Mouse (Mus musculus) G1E (cell line): ENCODE measurements around the gene Izumo4. TPM values are rescaled to one million over a fixed set of nuclear protein-coding genes. Genes with fewer than 3 reads are reported as not detected.

Experiments
- ATAC-seq: 2 replicates; pipeline ENCODE4 v1.8.0; 2016; ENCODE audit warnings: mild to moderate bottlenecking; ENCODE audit not compliant: insufficient number of reproducible peaks, poor library complexity, low FRiP score, severe bottlenecking; ENCODE audit errors: extremely low read depth
- DNase-seq: peaks from one replicate; pipeline ENCODE4 v3.0.0; 2012; ENCODE audit warnings: low spot score
- H3K27me3 ChIP-seq: 2 replicates; pipeline ENCODE4 v1.6.1; 2012; ENCODE audit warnings: mild to moderate bottlenecking, low read length, inconsistent platforms; ENCODE audit not compliant: insufficient read depth
- H3K36me3 ChIP-seq: replicated peaks from 2 replicates; pipeline ENCODE3; 2012; ENCODE audit warnings: mild to moderate bottlenecking, inconsistent platforms
- H3K4me1 ChIP-seq: 2 replicates; pipeline ENCODE4 v1.6.1; 2012; ENCODE audit warnings: low read depth, low read length, inconsistent platforms, mixed read lengths; ENCODE audit not compliant: insufficient read depth
- H3K4me3 ChIP-seq: 2 replicates; pipeline ENCODE4 v1.5.1; 2012; ENCODE audit warnings: low read depth, mild to moderate bottlenecking, inconsistent platforms, low read length, moderate library complexity, mixed read lengths
- H3K9me3 ChIP-seq: replicated peaks from 2 replicates; pipeline ENCODE4 v1.6.1; 2012; ENCODE audit warnings: inconsistent platforms
- CTCF ChIP-seq: IDR thresholded peaks from 2 replicates; pipeline ENCODE4 v1.5.1; 2012; ENCODE audit warnings: low read depth, low read length, inconsistent platforms, mixed read lengths
- GATA1 ChIP-seq: IDR thresholded peaks from 2 replicates; pipeline ENCODE4 v1.6.1; 2012; ENCODE audit warnings: borderline replicate concordance, low read length, inconsistent platforms, mixed read lengths
- GATA2 ChIP-seq: IDR thresholded peaks from 2 replicates; pipeline ENCODE4 v1.6.1; 2012; ENCODE audit warnings: low read depth, low read length, inconsistent platforms, borderline replicate concordance
- POLR2AphosphoS5 ChIP-seq: IDR thresholded peaks from 2 replicates; pipeline ENCODE4 v1.6.1; 2012; ENCODE audit warnings: low read depth, low read length, inconsistent platforms; ENCODE audit not compliant: insufficient replicate concordance
- TAL1 ChIP-seq: conservative IDR thresholded peaks from 2 replicates; pipeline ENCODE4 v1.6.1; 2012; ENCODE audit warnings: low read depth, low read length, inconsistent platforms, mixed read lengths
- polyA plus RNA-seq: library from polyadenylated mRNA; stranded (reverse); fragments of >175 nt; gene quantifications from 2 replicates; pipeline ENCODE4 v1.2.3, GENCODE M21; 2012
- total RNA-seq, 2 experiments: library from RNA; stranded (forward) in 1 of 2; stranded (reverse) in 1 of 2; fragments of 200-1000 nt in 1 of 2; fragments of >200 nt in 1 of 2; fragmentation: Nextera tagmentation in 1 of 2; gene quantifications; 2 replicates each; pipeline ENCODE4 v1.2.3; 2014 to 2017

The Izumo4 gene
- total and polyA plus RNA-seq, 3 experiments: 5.9 to 8.2 (median 7.4) TPM

- Histone ChIP-seq H3K9me3 (no peaks in the 10 kb centered on the region), H3K27me3 (no peaks in the 10 kb centered on the region), H3K4me1 (peaks cover 70% of the 10 kb centered on the region), H3K4me3 (peak overlapping the region; percentile 87), H3K36me3 (peaks cover 35% of the 10 kb centered on the region)
- TF ChIP-seq TAL1 (no peak), GATA2 (no peak), CTCF (no peak), GATA1 (no peak), POLR2AphosphoS5 (no peak)
- ATAC-seq (no peak), DNase-seq (no peak)
These were observed 23.2 kb upstream of the Izumo4 start for GRCm38 (mm10) chr10:80678601-80679377.

- ATAC-seq (no peak), DNase-seq (no peak)
- Histone ChIP-seq H3K4me3 (peak overlapping the region; percentile 87; the same call in 1 of the 2 replicates), H3K36me3 (peaks cover 34% of the 10 kb centered on the region), H3K27me3 (no peaks in the 10 kb centered on the region), H3K9me3 (no peaks in the 10 kb centered on the region), H3K4me1 (peaks cover 69% of the 10 kb centered on the region)
- no peak for TF ChIP-seq POLR2AphosphoS5
- no peak for TF ChIP-seq GATA1
- no peak for TF ChIP-seq GATA2
- no peak for TF ChIP-seq TAL1
- no peak for TF ChIP-seq CTCF
These were observed 22.3 kb upstream of the Izumo4 start for GRCm38 (mm10) chr10:80679556-80680259.

- ATAC-seq (no peak), DNase-seq (no peak)
- H3K9me3 ChIP-seq: no peaks in the 10 kb centered on the region
- H3K36me3 ChIP-seq: peaks cover 35% of the 10 kb centered on the region
- TF ChIP-seq GATA2: no peak
- no peak for TF ChIP-seq TAL1
- no peak for TF ChIP-seq GATA1
- no peak for TF ChIP-seq CTCF
- TF ChIP-seq POLR2AphosphoS5: no peak
- peaks cover 69% of the 10 kb centered on the region for H3K4me1 ChIP-seq
- H3K27me3 ChIP-seq: no peaks in the 10 kb centered on the region
- H3K4me3 ChIP-seq: no peak overlapping the region
These were observed 21.7 kb upstream of the Izumo4 start for GRCm38 (mm10) chr10:80680260-80680696.

GRCm38 (mm10) chr10:80682003-80682402 is 20.0 kb upstream of the Izumo4 start:
- Histone ChIP-seq H3K9me3 (no peaks in the 10 kb centered on the region), H3K36me3 (peaks cover 52% of the 10 kb centered on the region), H3K4me1 (peaks cover 79% of the 10 kb centered on the region), H3K4me3 (no peak overlapping the region), H3K27me3 (no peaks in the 10 kb centered on the region)
- ATAC-seq (no peak), DNase-seq (no peak)
- TF ChIP-seq CTCF (no peak), POLR2AphosphoS5 (no peak), GATA2 (no peak), GATA1 (no peak), TAL1 (no peak)

GRCm38 (mm10) chr10:80683647-80684046 is 18.3 kb upstream of the Izumo4 start:
- H3K36me3 ChIP-seq: peaks cover 67% of the 10 kb centered on the region
- TF ChIP-seq CTCF: no peak
- TF ChIP-seq GATA2: no peak
- no peak for TF ChIP-seq GATA1
- no peak for TF ChIP-seq TAL1
- no peak for TF ChIP-seq POLR2AphosphoS5
- no peak overlapping the region for H3K4me3 ChIP-seq
- no peaks in the 10 kb centered on the region for H3K27me3 ChIP-seq
- peaks cover 68% of the 10 kb centered on the region for H3K4me1 ChIP-seq
- DNase-seq (no peak), ATAC-seq (no peak)
- H3K9me3 ChIP-seq: no peaks in the 10 kb centered on the region

- H3K4me3 ChIP-seq: no peak overlapping the region; the same call in 1 of the 2 replicates
- ATAC-seq: no peak
- no peak for DNase-seq
- TF ChIP-seq CTCF (peak; percentile 67), GATA1 (no peak)
- H3K4me1 ChIP-seq: peaks cover 63% of the 10 kb centered on the region
- H3K36me3 ChIP-seq: peaks cover 72% of the 10 kb centered on the region
- no peaks in the 10 kb centered on the region for H3K9me3 ChIP-seq
- H3K27me3 ChIP-seq: no peaks in the 10 kb centered on the region
These were observed 17.8 kb upstream of the Izumo4 start for GRCm38 (mm10) chr10:80684214-80684613.
